ENCODE assay signal across 22 mouse cellular contexts in genomic region chr3:146291928-146292327, GRCm38 (mm10).
"Had no signal": no experiment of that assay in that cellular context is flagged by ENCODE, and none has a peak within 500 bp of the region (broad histone marks: within the 10 kb centered on the region; RNA-seq: fewer than 3 reads in every experiment).

No protein-coding gene starts in this region.

- H3K9ac ChIP-seq: liver, postnatal 0 days; lung, embryonic 15.5 days; midbrain, embryonic 13.5 days; midbrain, embryonic 15.5 days; neural tube, embryonic 13.5 days; neural tube, embryonic 15.5 days had no signal

- H3K4me3 ChIP-seq: lung, embryonic 15.5 days; megakaryocyte, embryonic 14.5 days; midbrain, embryonic 13.5 days; midbrain, embryonic 15.5 days; myocyte; neural tube, embryonic 13.5 days; neural tube, embryonic 15.5 days had no signal

- H3K27me3 ChIP-seq: lung, embryonic 15.5 days; megakaryocyte, embryonic 14.5 days; midbrain, embryonic 13.5 days; midbrain, embryonic 15.5 days; neural tube, embryonic 13.5 days; neural tube, embryonic 15.5 days had no signal

- H3K9me3 ChIP-seq: lung, embryonic 15.5 days; midbrain, embryonic 13.5 days; midbrain, embryonic 15.5 days; neural tube, embryonic 13.5 days; neural tube, embryonic 15.5 days had no signal

- ATAC-seq: liver, postnatal 0 days; lung, postnatal 0 days; midbrain, embryonic 13.5 days; midbrain, embryonic 15.5 days had no signal

- DNase-seq: liver, postnatal 0 days; lung, adult 2 months; lung, postnatal 14 days; lung, postnatal 36 days; retina, postnatal 1 day; right cerebral cortex, adult 18-20 months; right cerebral cortex, postnatal 25 days; right cerebral cortex, postnatal 4 days; spleen, adult 18-20 months; thymus, adult 2 months; thymus, postnatal 25 days; thymus, postnatal 4 days had no signal

- H3K4me2 ChIP-seq: lung, embryonic 15.5 days; midbrain, embryonic 11.5 days; midbrain, embryonic 13.5 days; midbrain, embryonic 15.5 days; neural tube, embryonic 13.5 days; neural tube, embryonic 15.5 days had no signal

- H3K27ac ChIP-seq: lung, embryonic 15.5 days; macrophage; midbrain, embryonic 13.5 days; midbrain, embryonic 15.5 days; neural tube, embryonic 13.5 days; neural tube, embryonic 15.5 days had no signal

- H3K36me3 ChIP-seq: lung, embryonic 15.5 days; midbrain, embryonic 13.5 days; midbrain, embryonic 15.5 days; neural tube, embryonic 13.5 days; neural tube, embryonic 15.5 days had no signal

- H3K4me1 ChIP-seq: lung, embryonic 15.5 days; megakaryocyte, embryonic 14.5 days; midbrain, embryonic 13.5 days; midbrain, embryonic 15.5 days; neural tube, embryonic 13.5 days; neural tube, embryonic 15.5 days had no signal
